Mouse (Mus musculus) brain, adult 2 months (tissue): ENCODE measurements around the gene Vmn2r73.

ENCODE experiments used
- DNase-seq: peaks from one replicate; pipeline ENCODE4 v3.0.0; 2011; ENCODE audit warnings: low read depth, low spot score

Gene Vmn2r73

GRCm38 (mm10) chr7:85876166-85876565, at the start of gene Vmn2r73:
Vmn2r73 (minus strand) TSS chr7:85876266.
- DNase-seq, result no peak

GRCm38 (mm10) chr7:85840090-85840948, 35.7 kb downstream of the Vmn2r73 start:
- DNase-seq, result peak; percentile 12

- DNase-seq, result peak; percentile 27
Observed at GRCm38 (mm10) chr7:85818092-85818491, 58.0 kb downstream of the Vmn2r73 start.
